Mouse (Mus musculus) liver, embryonic 16.5 days (tissue): ENCODE results near the gene Acot11. TPM values are rescaled to one million over a fixed set of nuclear protein-coding genes. Genes with fewer than 3 reads are reported as not detected.

Source experiments
- ATAC-seq: fragments of 200-750 bp; cut with Nextera tagmentation; 2 replicates; pipeline ENCODE4 v1.8.0; 2017; ENCODE audit warnings: low read depth, mild to moderate bottlenecking, moderate number of reproducible peaks, moderate library complexity
- H3K27ac ChIP-seq: fragments of 300-500 bp; sonication (generic); 2 replicates; pipeline ENCODE4 v1.5.1; 2014; ENCODE audit warnings: mild to moderate bottlenecking, low read length
- H3K27me3 ChIP-seq: fragments of 300-500 bp; sonication (generic); 2 replicates; pipeline ENCODE4 v1.6.1; 2014; ENCODE audit warnings: low read depth, low read length, mixed read lengths; ENCODE audit not compliant: control insufficient read depth, insufficient read depth
- H3K36me3 ChIP-seq: fragments of 300-500 bp; sonication (generic); 2 replicates; pipeline ENCODE4 v1.6.1; 2014; ENCODE audit warnings: mild to moderate bottlenecking; ENCODE audit not compliant: control insufficient read depth, insufficient read depth
- H3K4me1 ChIP-seq: fragments of 300-500 bp; sonication (generic); 2 replicates; pipeline ENCODE4 v1.6.1; 2014; ENCODE audit warnings: low read depth, low read length, mixed read lengths; ENCODE audit not compliant: control insufficient read depth
- H3K4me2 ChIP-seq: fragments of 300-500 bp; sonication (generic); 2 replicates; pipeline ENCODE4 v1.6.1; 2014; ENCODE audit warnings: low read depth, low read length, mixed read lengths
- H3K4me3 ChIP-seq: fragments of 300-500 bp; sonication (generic); 2 replicates; pipeline ENCODE4 v1.5.1; 2014; ENCODE audit warnings: low read depth, mild to moderate bottlenecking, low read length
- H3K9ac ChIP-seq: fragments of 300-500 bp; sonication (generic); 2 replicates; pipeline ENCODE4 v1.6.1; 2014; ENCODE audit warnings: low read depth, low read length
- H3K9me3 ChIP-seq: fragments of 300-500 bp; sonication (generic); replicated peaks from 2 replicates; pipeline ENCODE4 v1.6.1; 2016; ENCODE audit warnings: low read length; ENCODE audit not compliant: control insufficient read depth
- WGBS: fragments of 180-500 bp; shearing (Covaris S2); extraction: QIAGEN DNeasy Blood & Tissue Kit; methylation state at CpG from one replicate; pipeline ENCODE4 v1.1.7; 2014; ENCODE audit not compliant: insufficient replicate concordance; 5-methylcytosine and 5-hydroxymethylcytosine counted together
- polyA plus RNA-seq: library from polyadenylated mRNA; unstranded; fragments of >200 nt; fragmentation: Nextera tagmentation; extraction: Ambion mirVana; gene quantifications from 2 replicates; pipeline ENCODE4 v1.2.1, GENCODE M21; 2015

Gene Acot11
- polyA plus RNA-seq, 1 experiment from 2014 or later = 6.1 TPM

DNA sequence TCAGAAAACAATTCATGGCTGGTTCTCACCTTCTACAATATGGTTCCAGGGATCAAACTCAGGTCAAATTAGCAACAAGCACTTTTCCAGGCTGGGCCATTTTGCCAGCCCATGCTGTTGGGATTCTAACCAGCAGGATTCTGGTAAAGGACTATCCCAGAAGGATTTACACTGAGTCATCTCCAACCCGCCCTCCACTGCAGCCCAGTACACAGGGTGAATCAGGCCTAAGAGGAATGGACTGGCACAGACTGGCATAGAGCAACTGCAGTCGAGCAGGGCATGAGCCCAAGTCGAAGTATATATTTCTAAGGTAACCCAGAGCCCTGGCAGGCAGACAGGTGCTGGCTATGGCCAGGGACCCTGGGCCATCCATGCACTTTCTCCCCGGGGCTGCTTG is 12.2 kb upstream of the Acot11 start:
- H3K4me2 ChIP-seq = no peak overlapping the region
- H3K9ac ChIP-seq = no peak overlapping the region
- 65% methylated on average over 4 of the region's 4 CpGs for WGBS
- H3K4me1 ChIP-seq = no peaks in the 10 kb centered on the region
- no peaks in the 10 kb centered on the region for H3K9me3 ChIP-seq
- no peak for ATAC-seq
- H3K36me3 ChIP-seq = no peaks in the 10 kb centered on the region
- H3K4me3 ChIP-seq = no peak overlapping the region
- H3K27me3 ChIP-seq = no peaks in the 10 kb centered on the region
- H3K27ac ChIP-seq = no peak overlapping the region

GRCm38 (mm10) chr4:106815396-106816324 is 10.9 kb upstream of the Acot11 start:
- Histone ChIP-seq H3K4me3 (no peak overlapping the region), H3K36me3 (no peaks in the 10 kb centered on the region), H3K4me2 (no peak overlapping the region), H3K27ac (no peak overlapping the region), H3K9ac (no peak overlapping the region), H3K27me3 (no peaks in the 10 kb centered on the region), H3K4me1 (no peaks in the 10 kb centered on the region), H3K9me3 (no peaks in the 10 kb centered on the region)
- ATAC-seq = no peak
- WGBS = 77% methylated on average over 25 of the region's 25 CpGs

GRCm38 (mm10) chr4:106811162-106811561 is 6.4 kb upstream of the Acot11 start:
- no peak for ATAC-seq
- H3K9ac ChIP-seq = no peak overlapping the region
- H3K27ac ChIP-seq = no peak overlapping the region
- H3K27me3 ChIP-seq = no peaks in the 10 kb centered on the region
- H3K36me3 ChIP-seq = no peaks in the 10 kb centered on the region
- H3K4me3 ChIP-seq = no peak overlapping the region
- no peaks in the 10 kb centered on the region for H3K9me3 ChIP-seq
- WGBS = 63% methylated on average over 8 of the region's 8 CpGs
- H3K4me2 ChIP-seq = no peak overlapping the region
- no peaks in the 10 kb centered on the region; the same call in 1 of the 2 replicates for H3K4me1 ChIP-seq

GRCm38 (mm10) chr4:106810039-106810438 is 5.2 kb upstream of the Acot11 start:
- WGBS = 80% methylated on average over 6 of the region's 6 CpGs
- no peak for ATAC-seq
- Histone ChIP-seq H3K9me3 (no peaks in the 10 kb centered on the region), H3K9ac (no peak overlapping the region), H3K27me3 (no peaks in the 10 kb centered on the region), H3K4me1 (peaks cover 8% of the 10 kb centered on the region), H3K36me3 (no peaks in the 10 kb centered on the region), H3K4me3 (no peak overlapping the region), H3K27ac (no peak overlapping the region), H3K4me2 (no peak overlapping the region)

- no peak overlapping the region for H3K4me3 ChIP-seq
- no peak for ATAC-seq
- H3K27ac ChIP-seq = no peak overlapping the region
- no peak overlapping the region for H3K4me2 ChIP-seq
- H3K9me3 ChIP-seq = no peaks in the 10 kb centered on the region
- no peaks in the 10 kb centered on the region for H3K36me3 ChIP-seq
- 56% methylated on average over 3 of the region's 3 CpGs for WGBS
- H3K27me3 ChIP-seq = no peaks in the 10 kb centered on the region
- no peak overlapping the region for H3K9ac ChIP-seq
- peaks cover 30% of the 10 kb centered on the region for H3K4me1 ChIP-seq
Observed at GRCm38 (mm10) chr4:106807287-106807686, 2.5 kb upstream of the Acot11 start.

DNA sequence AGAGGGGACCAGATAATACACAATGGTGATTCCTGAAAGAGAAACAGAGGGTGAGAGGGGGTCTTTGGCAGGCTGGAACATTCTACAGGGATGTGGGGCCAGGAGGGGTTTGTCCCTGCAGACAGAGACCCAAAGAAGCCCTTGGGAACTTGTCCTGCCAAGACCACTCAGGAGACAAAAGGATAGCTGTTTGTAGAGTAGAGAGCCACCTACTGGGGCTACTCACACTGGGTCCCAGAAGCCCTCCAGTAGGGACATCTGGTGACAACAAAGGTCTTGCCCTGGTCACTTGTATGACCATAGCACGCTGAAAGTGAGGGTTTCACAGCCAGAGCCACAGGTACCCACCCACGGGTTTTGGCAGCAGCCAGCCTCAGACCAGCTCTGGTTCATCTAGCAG is 1.1 kb upstream of the Acot11 start:
- peak overlapping the region; percentile 83 for H3K4me3 ChIP-seq
- H3K9me3 ChIP-seq = no peaks in the 10 kb centered on the region
- H3K4me1 ChIP-seq = peaks cover 30% of the 10 kb centered on the region
- H3K36me3 ChIP-seq = no peaks in the 10 kb centered on the region
- peak overlapping the region; percentile 90 for H3K4me2 ChIP-seq
- ATAC-seq = no peak
- H3K27ac ChIP-seq = no peak overlapping the region
- 42% methylated on average over 2 of the region's 2 CpGs for WGBS
- no peaks in the 10 kb centered on the region for H3K27me3 ChIP-seq
- 0 out of 2 replicates have a peak overlapping the region, but pooled peaks have one; percentile 90 for H3K9ac ChIP-seq

- H3K27me3 ChIP-seq = no peaks in the 10 kb centered on the region
- peak overlapping the region; percentile 94 for H3K27ac ChIP-seq
- H3K4me2 ChIP-seq = peak overlapping the region; percentile 90
- H3K4me1 ChIP-seq = peaks cover 42% of the 10 kb centered on the region
- H3K9ac ChIP-seq = peak overlapping the region; percentile 90
- ATAC-seq = peak; percentile 93
- 6% methylated on average over 16 of the region's 16 CpGs for WGBS
- H3K4me3 ChIP-seq = peak overlapping the region; percentile 83
- H3K36me3 ChIP-seq = no peaks in the 10 kb centered on the region
- H3K9me3 ChIP-seq = no peaks in the 10 kb centered on the region
Observed at GRCm38 (mm10) chr4:106804201-106804909, 443 bp downstream of the Acot11 start.

GRCm38 (mm10) chr4:106803781-106804180 is 1.0 kb downstream of the Acot11 start:
- peaks cover 47% of the 10 kb centered on the region for H3K4me1 ChIP-seq
- H3K4me2 ChIP-seq = peak overlapping the region; percentile 90
- 28% methylated on average over 4 of the region's 4 CpGs for WGBS
- no peaks in the 10 kb centered on the region for H3K9me3 ChIP-seq
- H3K27ac ChIP-seq = peak overlapping the region; percentile 94
- H3K9ac ChIP-seq = peak overlapping the region; percentile 90
- H3K4me3 ChIP-seq = peak overlapping the region; percentile 83
- peak; percentile 52 for ATAC-seq
- no peaks in the 10 kb centered on the region for H3K36me3 ChIP-seq
- H3K27me3 ChIP-seq = no peaks in the 10 kb centered on the region
